Comparison of ENCODE assay signal across 8 mouse cellular contexts in genomic region chr7:4478021-4478795, GRCm38 (mm10). TPM values are rescaled to one million over a fixed set of nuclear protein-coding genes. Genes with fewer than 3 reads are reported as not detected.
A peak's percentile ranks its signal among the peaks of the same experiment; 100 is the strongest.
DNase-seq lines count a peak whose midpoint lies in the region; ATAC-seq lines count a peak whose summit lies in the region.

No protein-coding gene starts in this region.

- H3K27me3 ChIP-seq in intestine, embryonic 14.5 days (replicated peaks; ENCODE audit: control insufficient read depth, insufficient read depth, low read length): peaks cover 15% of the 10 kb centered on the region
- peaks cover 42% of the 10 kb centered on the region for H3K27me3 ChIP-seq in limb, embryonic 10.5 days (ENCODE audit: low read depth, poor library complexity, severe bottlenecking)
- peaks cover 43% of the 10 kb centered on the region for H3K27me3 ChIP-seq in midbrain, embryonic 10.5 days (ENCODE audit: low read depth, poor library complexity, severe bottlenecking)
- peaks cover 2% of the 10 kb centered on the region; the same call in 1 of the 2 replicates for H3K27me3 ChIP-seq in stomach, embryonic 14.5 days (ENCODE audit: control insufficient read depth, insufficient read depth, low read length)

- H3K4me3 ChIP-seq in intestine, embryonic 14.5 days (ENCODE audit: low read depth, low read length): peak overlapping the region; percentile 46
- peak overlapping the region; percentile 64 for H3K4me3 ChIP-seq in limb, embryonic 10.5 days
- peak overlapping the region; percentile 70 for H3K4me3 ChIP-seq in midbrain, embryonic 10.5 days
- peak overlapping the region; percentile 47 for H3K4me3 ChIP-seq in stomach, embryonic 14.5 days (ENCODE audit: low read depth, low read length)

- peak overlapping the region; percentile 95 for H3K27ac ChIP-seq in intestine, embryonic 14.5 days (ENCODE audit: low read depth)
- peak overlapping the region; percentile 90 for H3K27ac ChIP-seq in limb, embryonic 10.5 days
- peak overlapping the region; percentile 94 for H3K27ac ChIP-seq in midbrain, embryonic 10.5 days (replicated peaks)
- peak overlapping the region; percentile 97 for H3K27ac ChIP-seq in stomach, embryonic 14.5 days (ENCODE audit: low read length)

- H3K4me1 ChIP-seq in intestine, embryonic 14.5 days (replicated peaks; ENCODE audit: control insufficient read depth, insufficient read depth, low read length): peaks cover 16% of the 10 kb centered on the region
- peaks cover 22% of the 10 kb centered on the region for H3K4me1 ChIP-seq in limb, embryonic 10.5 days
- peaks cover 27% of the 10 kb centered on the region for H3K4me1 ChIP-seq in midbrain, embryonic 10.5 days
- H3K4me1 ChIP-seq in stomach, embryonic 14.5 days (ENCODE audit: control insufficient read depth, insufficient read depth, low read length): peaks cover 12% of the 10 kb centered on the region; the same call in 1 of the 2 replicates

- H3K9ac ChIP-seq in intestine, embryonic 14.5 days (ENCODE audit: low read length): peak overlapping the region; percentile 59
- H3K9ac ChIP-seq in stomach, embryonic 14.5 days (replicated peaks; ENCODE audit: low read depth, low read length): peak overlapping the region; percentile 52

- peak; percentile 96 for ATAC-seq in intestine, embryonic 14.5 days (replicated peaks; ENCODE audit: low FRiP score, low TSS enrichment, low read depth)
- ATAC-seq in stomach, embryonic 14.5 days (ENCODE audit: insufficient number of reproducible peaks, insufficient read depth, low FRiP score, low read depth): peak; percentile 94

- DNase-seq in adrenal gland, postnatal 10 days: peak; percentile 82
- DNase-seq in embryo, embryonic 10 days (ENCODE audit: low spot score): peak; percentile 96
- DNase-seq in gastrocnemius, postnatal 25 days: peak; percentile 81
- peak; percentile 89 for DNase-seq in intestine, embryonic 14.5 days (ENCODE audit: low spot score)
- DNase-seq in limb, embryonic 10.5 days (ENCODE audit: low spot score): peak; percentile 81
- DNase-seq in midbrain, embryonic 10.5 days (ENCODE audit: low spot score): peak; percentile 90
- no peak for DNase-seq in thymus, postnatal 25 days

- no peaks in the 10 kb centered on the region for H3K9me3 ChIP-seq in intestine, embryonic 14.5 days (ENCODE audit: control insufficient read depth, low read length)
- H3K9me3 ChIP-seq in limb, embryonic 10.5 days (replicated peaks): no peaks in the 10 kb centered on the region; the same call in 1 of the 2 replicates
- H3K9me3 ChIP-seq in midbrain, embryonic 10.5 days (replicated peaks): no peaks in the 10 kb centered on the region
- H3K9me3 ChIP-seq in stomach, embryonic 14.5 days (ENCODE audit: control insufficient read depth, low read depth, low read length): no peaks in the 10 kb centered on the region

- peaks cover 26% of the 10 kb centered on the region for H3K36me3 ChIP-seq in intestine, embryonic 14.5 days (ENCODE audit: control insufficient read depth, insufficient read depth, low read length)
- peaks cover 28% of the 10 kb centered on the region for H3K36me3 ChIP-seq in limb, embryonic 10.5 days
- peaks cover 26% of the 10 kb centered on the region for H3K36me3 ChIP-seq in midbrain, embryonic 10.5 days
- peaks cover 21% of the 10 kb centered on the region for H3K36me3 ChIP-seq in stomach, embryonic 14.5 days (ENCODE audit: control insufficient read depth, insufficient read depth, low read length)

- peak overlapping the region; percentile 71 for H3K4me2 ChIP-seq in intestine, embryonic 14.5 days (ENCODE audit: low read length)
- peak overlapping the region; percentile 75 for H3K4me2 ChIP-seq in stomach, embryonic 14.5 days (replicated peaks; ENCODE audit: low read depth, low read length)

- under 1% methylated on average over 39 of the region's 39 CpGs for WGBS in intestine, embryonic 14.5 days
- WGBS in limb, embryonic 10.5 days: under 1% methylated on average over 39 of the region's 39 CpGs
- under 1% methylated on average over 39 of the region's 39 CpGs for WGBS in midbrain, embryonic 10.5 days
- under 1% methylated on average over 39 of the region's 39 CpGs for WGBS in stomach, embryonic 14.5 days

RNA-seq across cellular contexts. Expression of gene Eps8l1, which starts 17.7 kb away (rescaled TPM):
- 1 to 10 TPM; 2.1 to 7.1 TPM for total RNA-seq in adrenal gland, postnatal 10 days (2021)
- total RNA-seq in gastrocnemius, postnatal 25 days (2021): 1 to 10 TPM; 1.5 to 2.2 TPM
- 1.7 and 5.2 TPM in 2 replicates for polyA plus RNA-seq in intestine, embryonic 14.5 days (2014; fragmentation: Nextera tagmentation; extraction: Ambion mirVana)
- polyA plus RNA-seq in limb, embryonic 10.5 days (2016; fragmentation: Nextera tagmentation; extraction: Ambion mirVana): 2.7 and 5.4 TPM in 2 replicates
- 2.9 and 3.4 TPM in 2 replicates for polyA plus RNA-seq in midbrain, embryonic 10.5 days (2016; fragmentation: Nextera tagmentation; extraction: Ambion mirVana)
- polyA plus RNA-seq in stomach, embryonic 14.5 days (2014; fragmentation: Nextera tagmentation; extraction: Ambion mirVana): 5.0 and 7.9 TPM in 2 replicates

RNA-seq across cellular contexts. Expression of gene Ppp1r12c, which starts 23.3 kb away (rescaled TPM):
- 10 to 100 TPM; 74.0 to 84.4 TPM for total RNA-seq in adrenal gland, postnatal 10 days (2021)
- 10 to 100 TPM; 20.6 to 22.3 TPM for total RNA-seq in gastrocnemius, postnatal 25 days (2021)
- polyA plus RNA-seq in intestine, embryonic 14.5 days (2014; fragmentation: Nextera tagmentation; extraction: Ambion mirVana): 53.4 and 58.7 TPM in 2 replicates
- polyA plus RNA-seq in limb, embryonic 10.5 days (2016; fragmentation: Nextera tagmentation; extraction: Ambion mirVana): 36.8 and 42.1 TPM in 2 replicates
- polyA plus RNA-seq in midbrain, embryonic 10.5 days (2016; fragmentation: Nextera tagmentation; extraction: Ambion mirVana): 33.5 and 40.4 TPM in 2 replicates
- polyA plus RNA-seq in stomach, embryonic 14.5 days (2014; fragmentation: Nextera tagmentation; extraction: Ambion mirVana): 47.2 and 61.0 TPM in 2 replicates

RNA-seq across cellular contexts. Expression of gene Rdh13, which starts 32.8 kb away (rescaled TPM):
- total RNA-seq in adrenal gland, postnatal 10 days (2021): 10 to 100 TPM; 30.9 to 38.2 TPM
- 10 to 100 TPM; 14.9 to 16.5 TPM for total RNA-seq in gastrocnemius, postnatal 25 days (2021)
- polyA plus RNA-seq in intestine, embryonic 14.5 days (2014; fragmentation: Nextera tagmentation; extraction: Ambion mirVana): 34.5 and 38.3 TPM in 2 replicates
- 31.9 and 35.0 TPM in 2 replicates for polyA plus RNA-seq in limb, embryonic 10.5 days (2016; fragmentation: Nextera tagmentation; extraction: Ambion mirVana)
- 34.9 and 35.8 TPM in 2 replicates for polyA plus RNA-seq in midbrain, embryonic 10.5 days (2016; fragmentation: Nextera tagmentation; extraction: Ambion mirVana)
- 31.9 and 34.6 TPM in 2 replicates for polyA plus RNA-seq in stomach, embryonic 14.5 days (2014; fragmentation: Nextera tagmentation; extraction: Ambion mirVana)

RNA-seq across cellular contexts. Expression of gene Tnnt1, which starts 38.0 kb away (rescaled TPM):
- 10 to 100 TPM; 17.3 to 93.6 TPM for total RNA-seq in adrenal gland, postnatal 10 days (2021)
- total RNA-seq in gastrocnemius, postnatal 25 days (2021): 100 to 1,000 TPM; 151 to 768 TPM
- 18.6 and 21.1 TPM in 2 replicates for polyA plus RNA-seq in intestine, embryonic 14.5 days (2014; fragmentation: Nextera tagmentation; extraction: Ambion mirVana)
- 4.1 and 15.3 TPM in 2 replicates for polyA plus RNA-seq in limb, embryonic 10.5 days (2016; fragmentation: Nextera tagmentation; extraction: Ambion mirVana)
- 4.7 and 6.0 TPM in 2 replicates for polyA plus RNA-seq in midbrain, embryonic 10.5 days (2016; fragmentation: Nextera tagmentation; extraction: Ambion mirVana)
- 31.9 and 33.5 TPM in 2 replicates for polyA plus RNA-seq in stomach, embryonic 14.5 days (2014; fragmentation: Nextera tagmentation; extraction: Ambion mirVana)

RNA-seq across cellular contexts. Expression of gene Tnni3, which starts 45.8 kb away (rescaled TPM):
- 1 to 10 TPM in 1 of 2 experiments, under 1 TPM in 1; 0.78 to 1.3 TPM for total RNA-seq in adrenal gland, postnatal 10 days (2021)
- under 1 TPM in 1 of 2 experiments, not detected in 1; 0.29 TPM for total RNA-seq in gastrocnemius, postnatal 25 days (2021)
- 1.5 and 1.7 TPM in 2 replicates for polyA plus RNA-seq in intestine, embryonic 14.5 days (2014; fragmentation: Nextera tagmentation; extraction: Ambion mirVana)
- polyA plus RNA-seq in limb, embryonic 10.5 days (2016; fragmentation: Nextera tagmentation; extraction: Ambion mirVana): 2.6 and 3.1 TPM in 2 replicates
- 2.0 and 2.3 TPM in 2 replicates for polyA plus RNA-seq in midbrain, embryonic 10.5 days (2016; fragmentation: Nextera tagmentation; extraction: Ambion mirVana)
- polyA plus RNA-seq in stomach, embryonic 14.5 days (2014; fragmentation: Nextera tagmentation; extraction: Ambion mirVana): 2.9 and 3.3 TPM in 2 replicates
